Mouse (Mus musculus): ENCODE measurements at regions not wholly inside any gene's neighbourhood (a gene's known extent, or its start where the extent isn't known, plus 50 kb on each side); places are given as distances from the start of the nearest gene placed in this dataset.
A peak's percentile ranks its signal among the peaks of the same experiment; 100 is the strongest.

GRCm38 (mm10) chr13:110704261-110704660, 309.4 kb downstream of the Plk2 start:
- no peak overlapping the region for H3K27ac ChIP-seq (ENCODE audit: insufficient read depth, low read depth)
- dilution Hi-C loops (cut with MboI; ENCODE audit: extremely low pct_ligation_motif_present, extremely low pct_unique_long_range_greater_than_20kb, low sequenced_read_pairs): no loop called here
- DNase-seq (ENCODE audit: extremely low read depth): no peak
- no peak overlapping the region for H3K4me3 ChIP-seq (replicated peaks in 1 of 3; ENCODE audit: low read depth in 2 of 3, low read length in 2 of 3, poor library complexity in 1 of 3)
- TF ChIP-seq USF1 (IDR thresholded peaks at IDR 0.05; ENCODE audit: low read depth, low read length) (no peak), CTCF (conservative IDR thresholded peaks at IDR 0.05 in 1 of 2, IDR thresholded peaks at IDR 0.05 in 1 of 2; ENCODE audit: low read depth in 2 of 2, low read length in 2 of 2) (no peak), POLR2AphosphoS2 (IDR thresholded peaks at IDR 0.05; ENCODE audit: low read depth, low read length) (no peak), MXI1 (IDR thresholded peaks at IDR 0.05; ENCODE audit: low read depth, low read length) (no peak), IRF4 (IDR thresholded peaks at IDR 0.05; ENCODE audit: low read depth, low read length) (no peak), NRF1 (IDR thresholded peaks at IDR 0.05; ENCODE audit: low read depth, low read length) (no peak), GABPA (IDR thresholded peaks at IDR 0.05; ENCODE audit: insufficient replicate concordance, low read depth, low read length) (no peak), NELFE (IDR thresholded peaks at IDR 0.05; ENCODE audit: low read depth, low read length) (no peak), RCOR1 (conservative IDR thresholded peaks at IDR 0.05; ENCODE audit: low read depth, low read length) (no peak), MAX (IDR thresholded peaks at IDR 0.05; ENCODE audit: low read length) (no peak), RAD21 (IDR thresholded peaks at IDR 0.05; ENCODE audit: low read depth, low read length) (no peak), JUND (conservative IDR thresholded peaks at IDR 0.05; ENCODE audit: low read depth, low read length) (no peak), MEF2A (IDR thresholded peaks at IDR 0.05; ENCODE audit: borderline replicate concordance, low read depth, low read length) (no peak), ZMIZ1 (IDR thresholded peaks at IDR 0.05; ENCODE audit: low read depth, low read length) (no peak), JUN (IDR thresholded peaks at IDR 0.05; ENCODE audit: insufficient read depth, low read depth, low read length) (no peak), SMC3 (IDR thresholded peaks at IDR 0.05; ENCODE audit: low read depth, low read length) (no peak), MAZ (IDR thresholded peaks at IDR 0.05; ENCODE audit: low read depth, low read length) (no peak), KAT2A (IDR thresholded peaks at IDR 0.05; ENCODE audit: insufficient replicate concordance, low read length) (no peak), TBP (conservative IDR thresholded peaks at IDR 0.05; ENCODE audit: low read depth, low read length) (no peak), MYC (IDR thresholded peaks at IDR 0.05; ENCODE audit: low read depth, low read length) (no peak)
- no peaks in the 10 kb centered on the region for H3K4me1 ChIP-seq (ENCODE audit: control insufficient read depth in 1 of 2, insufficient read depth in 2 of 2)
- H3K79me2 ChIP-seq (replicated peaks; ENCODE audit: control insufficient read depth, extremely low read depth, insufficient read depth, poor library complexity, severe bottlenecking): no peaks in the 10 kb centered on the region
- no peaks in the 10 kb centered on the region for H3K9me3 ChIP-seq (replicated peaks; ENCODE audit: low read length)
- H3K36me3 ChIP-seq (replicated peaks in 1 of 2; ENCODE audit: control insufficient read depth in 1 of 2, insufficient read depth in 1 of 2, low read length in 1 of 2): no peaks in the 10 kb centered on the region
- H3K9ac ChIP-seq (ENCODE audit: insufficient read depth, low read depth): no peak overlapping the region
- in situ Hi-C loops (cut with MboI; ENCODE audit: low pct_ligation_motif_present, low pct_unique_long_range_greater_than_20kb, low sequenced_read_pairs): no loop called here
- H3K4me2 ChIP-seq (ENCODE audit: insufficient read depth, low read depth, poor library complexity, severe bottlenecking): no peak overlapping the region
- no peaks in the 10 kb centered on the region for H3K27me3 ChIP-seq (replicated peaks)

DNA sequence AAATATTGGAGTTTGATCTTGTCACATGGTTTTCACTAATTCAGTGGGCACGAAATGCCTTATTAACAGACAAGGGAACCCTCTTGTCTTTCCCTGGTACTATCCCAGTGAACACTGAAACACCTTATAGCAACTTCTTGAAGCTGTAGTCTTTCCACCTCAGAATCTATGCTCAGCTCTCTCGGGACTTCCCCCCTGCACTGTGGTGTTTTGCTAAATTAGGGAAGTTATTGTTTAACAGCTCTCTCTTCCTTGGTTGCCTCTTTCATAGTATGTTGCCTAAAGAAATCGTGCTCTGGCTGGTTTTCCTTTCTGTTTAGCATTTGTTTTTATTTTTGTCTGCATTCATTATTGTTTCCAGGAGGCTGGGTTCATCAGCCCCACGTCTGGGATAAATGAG, 316.0 kb downstream of the Plk2 start:
- TF ChIP-seq MEF2A (IDR thresholded peaks at IDR 0.05; ENCODE audit: borderline replicate concordance, low read depth, low read length) (no peak), TCF12 (IDR thresholded peaks at IDR 0.05; ENCODE audit: low read depth, low read length) (no peak), CTCF (conservative IDR thresholded peaks at IDR 0.05 in 1 of 2, IDR thresholded peaks at IDR 0.05 in 1 of 2; ENCODE audit: low read depth in 2 of 2, low read length in 2 of 2) (no peak), PAX5 (IDR thresholded peaks at IDR 0.05; ENCODE audit: low read length) (no peak), MAZ (IDR thresholded peaks at IDR 0.05; ENCODE audit: low read depth, low read length) (no peak)
- Histone ChIP-seq H3K4me2 (ENCODE audit: insufficient read depth, low read depth, poor library complexity, severe bottlenecking) (peak overlapping the region; percentile 61; the same call in 1 of the 2 replicates), H3K4me3 (replicated peaks in 1 of 3; ENCODE audit: low read depth in 2 of 3, low read length in 2 of 3, poor library complexity in 1 of 3) (peak overlapping the region in 1 of 3 experiments; percentile 26)

More for the DNA sequence above, 316.0 kb downstream of the Plk2 start:
- dilution Hi-C loops (cut with MboI; ENCODE audit: extremely low pct_ligation_motif_present, extremely low pct_unique_long_range_greater_than_20kb, low sequenced_read_pairs): no loop called here
- Histone ChIP-seq H3K36me3 (replicated peaks in 1 of 2; ENCODE audit: control insufficient read depth in 1 of 2, insufficient read depth in 1 of 2, low read length in 1 of 2) (no peaks in the 10 kb centered on the region), H3K4me1 (ENCODE audit: control insufficient read depth in 1 of 2, insufficient read depth in 2 of 2) (peaks cover 0 to 10% of the 10 kb centered on the region in 2 experiments; a peak in 2 of 4 replicates), H3K9me3 (replicated peaks; ENCODE audit: low read length) (no peaks in the 10 kb centered on the region), H3K27ac (ENCODE audit: insufficient read depth, low read depth) (no peak overlapping the region), H3K79me2 (replicated peaks; ENCODE audit: control insufficient read depth, extremely low read depth, insufficient read depth, poor library complexity, severe bottlenecking) (no peaks in the 10 kb centered on the region), H3K9ac (ENCODE audit: insufficient read depth, low read depth) (no peak overlapping the region), H3K27me3 (replicated peaks) (no peaks in the 10 kb centered on the region)
- peak; percentile 52 for DNase-seq (ENCODE audit: extremely low read depth)
- in situ Hi-C loops (cut with MboI; ENCODE audit: low pct_ligation_motif_present, low pct_unique_long_range_greater_than_20kb, low sequenced_read_pairs): no loop called here

Measured in CH12.LX (cell line).